Mouse (Mus musculus) kidney, embryonic 15.5 days (tissue): Measurements from ENCODE around the gene Tmem259. TPM values are rescaled to one million over a fixed set of nuclear protein-coding genes. Genes with fewer than 3 reads are reported as not detected.
"Not testable (repeated sequence)": the region's sequence is repeated elsewhere in the genome, so short reads cannot be mapped to it uniquely, and the experiment has no call there.

Source experiments
- ATAC-seq: fragments of 200-750 bp; cut with Nextera tagmentation; replicated peaks from 2 replicates; pipeline ENCODE4 v1.8.0; 2017; ENCODE audit warnings: moderate TSS enrichment; ENCODE audit not compliant: low FRiP score
- H3K27ac ChIP-seq: fragments of 300-500 bp; sonication (generic); 2 replicates; pipeline ENCODE4 v1.5.1; 2015; ENCODE audit warnings: mild to moderate bottlenecking, inconsistent platforms
- H3K27me3 ChIP-seq: fragments of 300-500 bp; sonication (generic); 2 replicates; pipeline ENCODE4 v1.6.1; 2015; ENCODE audit warnings: inconsistent platforms
- H3K36me3 ChIP-seq: fragments of 300-500 bp; sonication (generic); 2 replicates; pipeline ENCODE4 v1.6.1; 2015; ENCODE audit warnings: inconsistent platforms
- H3K4me1 ChIP-seq: fragments of 300-500 bp; sonication (generic); 2 replicates; pipeline ENCODE4 v1.6.1; 2015; ENCODE audit warnings: inconsistent platforms
- H3K4me2 ChIP-seq: fragments of 300-500 bp; sonication (generic); 2 replicates; pipeline ENCODE4 v1.6.1; 2015; ENCODE audit warnings: moderate library complexity, mild to moderate bottlenecking, inconsistent platforms
- H3K4me3 ChIP-seq: fragments of 300-500 bp; sonication (generic); replicated peaks from 2 replicates; pipeline ENCODE4 v1.5.1; 2015; ENCODE audit warnings: mild to moderate bottlenecking, inconsistent platforms
- H3K9ac ChIP-seq: fragments of 300-500 bp; sonication (generic); 2 replicates; pipeline ENCODE4 v1.6.1; 2015; ENCODE audit warnings: mild to moderate bottlenecking, inconsistent platforms
- H3K9me3 ChIP-seq: fragments of 300-500 bp; sonication (generic); replicated peaks from 2 replicates; pipeline ENCODE4 v1.6.1; 2016; ENCODE audit warnings: inconsistent platforms
- WGBS: fragments of 180-500 bp; shearing (Covaris S2); methylation state at CpG from one replicate; pipeline ENCODE4 v1.1.7; 2015; ENCODE audit warnings: mixed read lengths; 5-methylcytosine and 5-hydroxymethylcytosine counted together
- polyA plus RNA-seq: library from polyadenylated mRNA; unstranded; fragments of >200 nt; fragmentation: Nextera tagmentation; extraction: Ambion mirVana; gene quantifications from 2 replicates; pipeline ENCODE4 v1.2.1, GENCODE M21; 2015

Tmem259 gene
- polyA plus RNA-seq, 1 experiment from 2014 or later: 17.5 TPM

DNA sequence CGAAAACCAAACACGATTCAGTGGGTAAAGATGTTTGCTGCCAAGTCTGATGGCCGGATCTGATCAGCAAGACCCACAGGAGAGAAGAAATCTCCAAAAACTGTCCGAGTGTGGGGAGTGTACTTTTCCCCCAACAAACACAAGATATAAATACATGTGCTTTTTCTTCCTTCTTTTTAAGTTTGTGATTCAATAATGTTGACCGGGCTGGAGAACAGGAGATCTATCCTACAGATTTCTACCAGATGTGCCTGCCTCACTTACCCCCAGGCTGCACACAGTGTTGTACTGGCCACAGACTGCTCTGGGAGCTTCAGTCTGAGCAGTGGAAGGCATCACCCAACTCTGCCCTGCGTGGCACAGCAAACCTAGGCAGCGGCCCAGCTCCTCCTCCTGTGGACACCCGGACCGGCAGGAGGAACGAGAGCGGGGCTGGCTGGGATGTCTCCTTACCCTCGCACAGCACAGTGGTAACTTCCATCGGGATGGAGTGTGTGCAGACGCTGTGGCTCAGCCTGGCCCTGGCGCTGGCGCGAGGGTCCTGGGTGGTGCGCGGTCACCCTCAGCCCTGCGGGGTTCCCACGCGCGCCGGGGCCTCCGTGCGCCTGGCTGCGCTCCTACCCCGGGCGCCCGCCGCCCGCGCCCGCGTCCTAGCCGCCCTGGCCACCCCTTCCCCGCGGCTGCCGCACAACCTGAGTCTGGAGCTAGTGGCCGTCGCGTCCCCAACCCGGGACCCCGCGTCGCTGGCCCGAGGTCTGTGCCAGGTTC lies 13.5 kb downstream of the Tmem259 start, which contains the start of gene Grin3b:
TSS of gene Grin3b (plus strand) at position 301 of the 768 bp plus-strand sequence.
- H3K4me2 ChIP-seq: peak within 1 kb of the TSS; percentile 92
- peak; percentile 16; the same call in 1 of the 2 replicates for ATAC-seq
- H3K4me1 ChIP-seq: peaks cover 23% of the 10 kb centered on the region
- H3K9ac ChIP-seq: peak within 1 kb of the TSS; percentile 47
- peak within 1 kb of the TSS; percentile 45 for H3K4me3 ChIP-seq
- peaks cover 29% of the 10 kb centered on the region for H3K27me3 ChIP-seq
- H3K36me3 ChIP-seq: peaks cover 51% of the 10 kb centered on the region
- H3K9me3 ChIP-seq: no peaks in the 10 kb centered on the region
- WGBS: 8% methylated on average over 46 of the region's 47 CpGs
- no peak within 1 kb of the TSS for H3K27ac ChIP-seq

DNA sequence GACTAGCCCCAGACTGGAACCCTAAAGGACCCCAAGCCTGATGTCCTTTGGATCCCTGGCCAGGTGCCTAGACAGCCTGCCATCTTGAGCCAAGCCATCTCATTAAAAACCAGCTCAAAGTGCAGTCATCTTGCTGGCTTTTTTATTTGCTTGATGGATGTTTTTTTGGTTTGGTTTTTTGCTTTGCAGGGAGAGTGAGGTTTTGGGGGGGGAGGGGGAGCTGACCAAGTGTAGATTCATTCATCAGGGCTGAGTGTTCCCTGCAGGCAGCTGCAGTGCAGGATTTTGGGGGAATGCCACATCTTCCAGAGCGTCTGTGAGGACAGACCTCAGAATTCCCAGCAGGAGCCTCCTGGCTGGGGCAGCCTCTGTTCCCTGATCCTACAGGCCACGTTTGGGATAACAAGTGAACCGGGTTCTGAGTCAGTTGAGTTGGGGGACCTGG lies 15.0 kb downstream of the Tmem259 start:
- Histone ChIP-seq H3K27ac (no peak overlapping the region), H3K4me1 (peaks cover 20% of the 10 kb centered on the region), H3K9me3 (no peaks in the 10 kb centered on the region), H3K9ac (no peak overlapping the region), H3K36me3 (peaks cover 52% of the 10 kb centered on the region), H3K27me3 (peaks cover 29% of the 10 kb centered on the region), H3K4me2 (no peak overlapping the region), H3K4me3 (no peak overlapping the region)
- no peak for ATAC-seq
- 7% methylated on average over 3 of the region's 3 CpGs for WGBS

- WGBS: 86% methylated on average over 1 of the region's 1 CpGs
- Histone ChIP-seq H3K36me3 (peaks cover 56% of the 10 kb centered on the region), H3K9me3 (no peaks in the 10 kb centered on the region)
These were observed 15.9 kb downstream of the Tmem259 start for GRCm38 (mm10) chr10:79968181-79968580.

GRCm38 (mm10) chr10:79966886-79967400 lies 17.2 kb downstream of the Tmem259 start:
- H3K9me3 ChIP-seq: no peaks in the 10 kb centered on the region
- H3K4me3 ChIP-seq: no peak overlapping the region
- no peak for ATAC-seq
- H3K27ac ChIP-seq: no peak overlapping the region
- H3K4me2 ChIP-seq: no peak overlapping the region
- no peak overlapping the region for H3K9ac ChIP-seq
- H3K36me3 ChIP-seq: peaks cover 69% of the 10 kb centered on the region
- peaks cover 21% of the 10 kb centered on the region for H3K27me3 ChIP-seq
- WGBS: 91% methylated on average over 5 of the region's 5 CpGs
- H3K4me1 ChIP-seq: peaks cover 15% of the 10 kb centered on the region

More at GRCm38 (mm10) chr10:79968181-79968580, 15.9 kb downstream of the Tmem259 start:
- Histone ChIP-seq H3K4me1 (peaks cover 20% of the 10 kb centered on the region), H3K4me2 (no peak overlapping the region), H3K4me3 (no peak overlapping the region), H3K27ac (no peak overlapping the region), H3K27me3 (peaks cover 29% of the 10 kb centered on the region), H3K9ac (no peak overlapping the region)
- ATAC-seq: no peak

DNA sequence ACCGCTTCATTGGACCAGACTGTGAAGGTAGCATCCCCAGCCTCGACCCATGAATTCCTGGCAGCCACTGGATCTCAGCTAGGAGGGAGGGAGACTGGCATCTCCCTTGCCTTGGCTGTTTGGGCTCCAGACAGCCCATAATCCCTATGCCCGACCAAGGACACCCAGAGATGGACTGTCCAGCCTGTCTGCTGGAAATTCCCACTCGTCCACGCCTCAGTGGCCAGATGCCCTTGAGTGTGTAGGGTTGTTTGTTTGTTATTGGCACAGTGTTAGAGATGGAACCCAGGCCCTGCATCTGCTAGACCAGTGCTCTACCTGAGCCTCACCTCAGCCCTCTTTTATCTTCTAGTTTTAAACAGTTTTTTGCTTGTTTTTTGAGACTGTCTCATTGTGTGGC lies 18.8 kb downstream of the Tmem259 start:
- Histone ChIP-seq H3K4me3 (no peak overlapping the region), H3K9me3 (no peaks in the 10 kb centered on the region), H3K27ac (no peak overlapping the region), H3K27me3 (0 out of 2 replicates have a peak, but pooled peaks cover 7% of the 10 kb centered on the region), H3K9ac (no peak overlapping the region), H3K4me1 (peaks cover 11% of the 10 kb centered on the region), H3K36me3 (peaks cover 76% of the 10 kb centered on the region), H3K4me2 (no peak overlapping the region)
- WGBS: 82% methylated on average over 5 of the region's 5 CpGs
- no peak for ATAC-seq

DNA sequence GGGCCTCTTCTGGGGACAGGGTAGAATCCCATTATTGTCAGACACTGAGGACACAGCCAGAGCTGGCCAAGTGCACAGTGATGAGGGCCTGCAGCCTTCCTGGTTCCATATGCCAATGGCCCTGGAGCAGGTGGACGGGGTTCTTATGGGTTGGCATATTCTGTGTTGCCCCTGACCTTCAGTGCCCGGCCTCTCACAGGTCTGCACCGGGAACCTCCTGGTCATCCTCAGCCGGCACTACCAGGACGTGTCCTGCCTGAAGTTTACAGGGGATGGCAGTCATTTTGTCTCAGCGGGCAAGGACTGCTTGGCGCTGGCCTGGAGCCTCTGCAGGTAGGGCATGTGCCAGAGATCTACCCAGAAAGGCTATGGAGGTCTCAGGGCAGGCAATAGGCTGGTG lies 19.4 kb downstream of the Tmem259 start:
- Histone ChIP-seq H3K4me3 (no peak overlapping the region), H3K9me3 (no peaks in the 10 kb centered on the region), H3K9ac (no peak overlapping the region), H3K4me1 (peaks cover 11% of the 10 kb centered on the region), H3K27ac (no peak overlapping the region), H3K27me3 (0 out of 2 replicates have a peak, but pooled peaks cover 2% of the 10 kb centered on the region), H3K4me2 (no peak overlapping the region), H3K36me3 (peaks cover 76% of the 10 kb centered on the region)
- WGBS: 95% methylated on average over 7 of the region's 7 CpGs
- no peak for ATAC-seq

DNA sequence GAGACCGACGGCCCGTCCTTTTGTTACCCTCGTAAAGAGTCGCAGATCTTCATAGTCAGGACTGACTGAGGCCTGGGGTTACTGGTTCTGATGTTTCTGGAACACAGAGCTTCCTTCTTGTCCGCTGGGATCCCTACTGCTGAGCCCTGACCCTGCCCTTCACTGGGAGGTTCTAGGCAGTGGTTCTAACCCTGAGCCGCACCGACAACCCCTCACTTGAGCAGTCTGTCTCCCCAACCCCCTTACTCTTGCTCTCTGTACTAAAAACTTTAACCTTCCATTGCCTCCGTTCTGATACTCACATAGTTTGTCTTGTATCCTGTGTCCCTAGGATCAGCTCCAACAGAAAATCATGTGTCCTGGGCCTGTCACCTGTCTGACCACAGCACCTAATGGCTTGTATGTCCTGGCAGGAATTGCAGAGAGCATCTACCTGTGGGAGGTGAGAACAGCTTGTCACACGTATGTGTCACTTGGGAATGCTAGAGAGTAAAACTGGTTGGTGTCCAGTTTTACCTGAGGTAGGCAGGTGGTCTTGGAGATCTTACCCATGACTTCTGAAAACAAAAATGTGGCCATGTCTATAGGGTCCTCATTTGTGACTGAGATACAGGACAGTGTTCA lies 23.3 kb downstream of the Tmem259 start:
- WGBS: 13% methylated on average over 10 of the region's 10 CpGs
- no peaks in the 10 kb centered on the region for H3K9me3 ChIP-seq
- H3K27me3 ChIP-seq: no peaks in the 10 kb centered on the region
- ATAC-seq: no peak
- H3K4me1 ChIP-seq: peaks cover 34% of the 10 kb centered on the region
- peak overlapping the region; percentile 82; the same call in 1 of the 2 replicates for H3K27ac ChIP-seq
- peaks cover 46% of the 10 kb centered on the region for H3K36me3 ChIP-seq
- H3K9ac ChIP-seq: peak overlapping the region; percentile 92
- peak overlapping the region; percentile 99 for H3K4me3 ChIP-seq
- H3K4me2 ChIP-seq: peak overlapping the region; percentile 83

DNA sequence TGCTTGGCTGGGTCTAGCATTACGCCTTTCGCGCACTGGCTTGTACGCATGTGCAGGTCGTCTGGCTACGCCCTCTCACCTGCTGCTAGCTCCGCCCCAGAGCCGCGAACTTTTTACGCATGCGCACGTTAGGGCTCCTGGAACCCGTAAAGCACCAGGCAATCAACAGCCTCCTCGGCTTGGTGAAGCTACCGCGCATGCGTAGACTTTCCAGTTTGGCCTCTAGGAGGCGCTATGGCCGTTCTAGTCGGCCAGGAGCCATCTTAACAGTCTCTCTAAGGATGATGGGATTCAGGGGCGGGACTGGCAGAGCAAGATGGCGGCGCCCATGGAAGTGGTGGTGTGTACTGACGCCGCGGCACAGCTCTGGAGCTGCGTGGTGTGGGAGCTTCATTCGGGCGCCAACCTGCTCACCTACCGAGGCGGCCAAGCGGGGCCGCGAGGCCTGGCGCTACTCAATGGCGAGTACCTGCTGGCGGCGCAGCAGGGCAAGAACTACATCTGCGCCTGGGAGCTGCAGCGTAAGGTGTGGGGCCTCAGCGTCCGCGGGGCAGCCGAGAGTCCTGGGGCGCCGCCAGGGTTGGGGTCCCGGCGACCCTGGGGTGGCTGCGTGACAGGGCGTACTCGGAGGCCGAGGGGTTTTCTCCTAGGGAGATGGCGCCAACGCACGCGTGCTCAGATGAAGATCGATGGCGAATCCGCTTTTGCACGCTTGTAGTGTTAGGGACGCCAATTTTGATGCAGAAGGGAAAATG lies 24.1 kb downstream of the Tmem259 start, which contains the start of gene Wdr18:
TSS of gene Wdr18 (plus strand) at position 306 of the 755 bp plus-strand sequence.
- Histone ChIP-seq H3K4me2 (peak within 1 kb of the TSS; percentile 83), H3K4me1 (peaks cover 36% of the 10 kb centered on the region), H3K9me3 (no peaks in the 10 kb centered on the region), H3K36me3 (peaks cover 38% of the 10 kb centered on the region), H3K4me3 (peak within 1 kb of the TSS; percentile 99), H3K27me3 (no peaks in the 10 kb centered on the region), H3K9ac (peak within 1 kb of the TSS; percentile 92), H3K27ac (peak within 1 kb of the TSS; percentile 82)
- under 1% methylated on average over 61 of the region's 61 CpGs for WGBS
- peak; percentile 94 for ATAC-seq

GRCm38 (mm10) chr10:79959412-79959811 lies 24.7 kb downstream of the Tmem259 start:
- not testable (repeated sequence) for H3K27me3 ChIP-seq, H3K9ac ChIP-seq, H3K27ac ChIP-seq, H3K9me3 ChIP-seq, ATAC-seq
- peak overlapping the region; percentile 99 for H3K4me3 ChIP-seq
- whole genome bisulfite sequencing: 31% methylated on average over 10 of the region's 10 CpGs
- peaks cover 36% of the 10 kb centered on the region for H3K4me1 ChIP-seq
- peak overlapping the region; percentile 83 for H3K4me2 ChIP-seq
- peaks cover 32% of the 10 kb centered on the region for H3K36me3 ChIP-seq

- H3K4me3 ChIP-seq: no peak overlapping the region
- 0 out of 2 replicates have a peak, but pooled peaks have one; percentile 8 for ATAC-seq
- 8% methylated on average over 21 of the region's 21 CpGs for WGBS
- H3K4me1 ChIP-seq: peaks cover 36% of the 10 kb centered on the region
- H3K36me3 ChIP-seq: peaks cover 29% of the 10 kb centered on the region
- no peaks in the 10 kb centered on the region for H3K9me3 ChIP-seq
- peak overlapping the region; percentile 58; the same call in 1 of the 2 replicates for H3K27ac ChIP-seq
- H3K4me2 ChIP-seq: peak overlapping the region; percentile 38; the same call in 1 of the 2 replicates
- no peaks in the 10 kb centered on the region for H3K27me3 ChIP-seq
- H3K9ac ChIP-seq: 0 out of 2 replicates have a peak overlapping the region, but pooled peaks have one; percentile 17
These were observed 25.9 kb downstream of the Tmem259 start for GRCm38 (mm10) chr10:79958140-79958816.

DNA sequence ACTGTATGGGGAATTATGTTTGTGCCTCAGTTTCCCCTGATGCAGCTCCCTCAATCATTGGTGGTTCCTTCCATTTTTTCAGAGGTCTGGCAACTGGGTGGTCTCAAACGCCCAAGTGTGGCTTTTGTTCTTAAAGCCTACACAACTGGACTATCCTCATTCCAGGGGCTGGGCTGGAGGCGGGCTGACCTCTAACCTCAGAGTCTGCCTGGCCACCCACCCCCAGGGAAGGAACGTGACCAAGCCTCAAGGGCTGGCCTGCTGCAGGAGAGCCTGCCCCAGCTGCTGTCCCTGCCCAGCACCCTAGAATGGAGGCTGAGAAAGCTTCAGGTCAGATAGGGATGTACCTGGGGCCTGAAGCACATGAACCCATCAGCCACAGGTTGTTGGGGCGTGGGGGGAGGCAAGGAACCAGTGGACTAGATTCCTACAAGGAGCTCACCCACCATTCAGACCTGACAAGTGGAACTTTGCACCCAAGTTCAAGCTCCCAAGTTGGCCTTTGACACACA lies 27.4 kb downstream of the Tmem259 start:
- no peak overlapping the region for H3K27ac ChIP-seq
- no peaks in the 10 kb centered on the region for H3K27me3 ChIP-seq
- peaks cover 36% of the 10 kb centered on the region for H3K4me1 ChIP-seq
- H3K4me3 ChIP-seq: no peak overlapping the region
- peaks cover 27% of the 10 kb centered on the region for H3K36me3 ChIP-seq
- H3K9ac ChIP-seq: no peak overlapping the region
- H3K9me3 ChIP-seq: no peaks in the 10 kb centered on the region
- WGBS: 31% methylated on average over 4 of the region's 4 CpGs
- no peak for ATAC-seq
- no peak overlapping the region for H3K4me2 ChIP-seq
